Mouse (Mus musculus) midbrain, postnatal 0 days (tissue): ENCODE results near the gene Ralgapb. TPM values are rescaled to one million over a fixed set of nuclear protein-coding genes. Genes with fewer than 3 reads are reported as not detected.

Source experiments
- ATAC-seq: fragments of 200-750 bp; cut with Nextera tagmentation; 2 replicates; pipeline ENCODE4 v1.8.0; 2017; ENCODE audit warnings: moderate number of reproducible peaks, mild to moderate bottlenecking, moderate TSS enrichment, moderate library complexity; ENCODE audit not compliant: low FRiP score
- DNase-seq: peaks from one replicate; pipeline ENCODE4 v3.0.0-alpha.2; 2015; ENCODE audit warnings: low spot score
- H3K27ac ChIP-seq: fragments of 300-500 bp; sonication (generic); 2 replicates; pipeline ENCODE4 v1.5.1; 2014; ENCODE audit warnings: low read depth, mild to moderate bottlenecking, low read length, mixed read lengths
- H3K27me3 ChIP-seq: fragments of 300-500 bp; sonication (generic); 2 replicates; pipeline ENCODE4 v1.6.1; 2014; ENCODE audit warnings: low read length, control low read depth, mixed read lengths; ENCODE audit not compliant: insufficient read depth
- H3K36me3 ChIP-seq: fragments of 300-500 bp; sonication (generic); 2 replicates; pipeline ENCODE4 v1.6.1; 2014; ENCODE audit warnings: low read length, control low read depth, mixed read lengths; ENCODE audit not compliant: insufficient read depth
- H3K4me1 ChIP-seq: fragments of 300-500 bp; sonication (generic); 2 replicates; pipeline ENCODE4 v1.6.1; 2014; ENCODE audit warnings: mild to moderate bottlenecking, control low read depth, antibody characterized with exemption, low read length, mixed read lengths; ENCODE audit not compliant: insufficient read depth
- H3K4me2 ChIP-seq: fragments of 300-500 bp; sonication (generic); 2 replicates; pipeline ENCODE4 v1.6.1; 2014; ENCODE audit warnings: low read depth, mild to moderate bottlenecking, low read length, mixed read lengths; ENCODE audit not compliant: poor library complexity, severe bottlenecking
- H3K4me3 ChIP-seq: fragments of 300-500 bp; sonication (generic); 2 replicates; pipeline ENCODE4 v1.5.1; 2014; ENCODE audit warnings: low read depth, mild to moderate bottlenecking, low read length, moderate library complexity
- H3K9ac ChIP-seq: fragments of 300-500 bp; sonication (generic); replicated peaks from 2 replicates; pipeline ENCODE4 v1.6.1; 2014; ENCODE audit warnings: mild to moderate bottlenecking, low read length, moderate library complexity, mixed read lengths; ENCODE audit not compliant: poor library complexity, severe bottlenecking
- H3K9me3 ChIP-seq: fragments of 300-500 bp; sonication (generic); 2 replicates; pipeline ENCODE4 v1.6.1; 2016; ENCODE audit warnings: low read length, control low read depth
- CTCF ChIP-seq: IDR thresholded peaks from 2 replicates; pipeline ENCODE4 v1.5.1; 2016; ENCODE audit warnings: antibody characterized with exemption, mild to moderate bottlenecking
- WGBS: fragments of 180-500 bp; shearing (Covaris S2); extraction: QIAGEN DNeasy Blood & Tissue Kit; methylation state at CpG from one replicate; pipeline ENCODE4 v1.1.7; 2014; 5-methylcytosine and 5-hydroxymethylcytosine counted together
- polyA plus RNA-seq: library from polyadenylated mRNA; unstranded; fragments of >200 nt; fragmentation: Nextera tagmentation; extraction: Ambion mirVana; gene quantifications from 2 replicates; pipeline ENCODE4 v1.2.1, GENCODE M21; 2015
- total RNA-seq: library from RNA; depleted of rRNA; stranded (reverse); fragments of >200 nt; gene quantifications from 2 replicates; pipeline ENCODE4 v1.2.3, GENCODE M21; 2014; rRNA removed

Ralgapb gene
- total RNA-seq (59.0 and 71.7 TPM in 2 replicates), polyA plus RNA-seq (16.0 and 17.7 TPM in 2 replicates)

DNA sequence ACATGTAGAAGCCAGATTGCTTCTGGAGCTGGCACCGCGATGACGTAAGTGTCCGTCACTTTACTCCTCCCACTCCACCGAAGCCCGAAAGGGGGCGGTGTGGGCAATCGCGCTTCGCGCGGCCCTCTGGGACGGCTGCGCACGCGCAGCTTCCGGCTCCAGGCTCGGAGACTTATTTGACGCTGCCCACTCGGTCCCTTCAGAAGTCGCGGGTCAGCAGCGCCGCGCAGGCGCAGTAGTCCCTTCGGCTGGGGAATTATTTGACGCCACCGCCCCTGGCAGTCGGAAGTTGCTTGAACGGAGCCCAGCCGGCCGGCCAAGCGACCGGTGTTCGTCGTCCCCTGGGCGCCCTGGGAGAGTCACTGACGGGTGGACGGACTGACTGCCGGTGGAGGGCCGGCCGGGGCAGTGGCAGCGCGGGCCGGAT is at the start of gene Ralgapb:
Gene Ralgapb, plus strand, starts transcription at position 254 of the 427 bp plus-strand sequence.
- peak within 1 kb of the TSS; percentile 94 for H3K4me3 ChIP-seq
- DNase-seq (peak; percentile 99), ATAC-seq (peak; percentile 90)
- H3K4me2 ChIP-seq = peak within 1 kb of the TSS; percentile 87
- H3K27ac ChIP-seq = peak within 1 kb of the TSS; percentile 88
- WGBS = under 1% methylated on average over 41 of the region's 46 CpGs
- H3K36me3 ChIP-seq = no peaks in the 10 kb centered on the region
- peak within 1 kb of the TSS; percentile 91 for H3K9ac ChIP-seq
- peaks cover 12% of the 10 kb centered on the region; the same call in 1 of the 2 replicates for H3K4me1 ChIP-seq
- peak; percentile 77 for TF ChIP-seq CTCF
- H3K27me3 ChIP-seq = no peaks in the 10 kb centered on the region
- no peaks in the 10 kb centered on the region for H3K9me3 ChIP-seq

DNA sequence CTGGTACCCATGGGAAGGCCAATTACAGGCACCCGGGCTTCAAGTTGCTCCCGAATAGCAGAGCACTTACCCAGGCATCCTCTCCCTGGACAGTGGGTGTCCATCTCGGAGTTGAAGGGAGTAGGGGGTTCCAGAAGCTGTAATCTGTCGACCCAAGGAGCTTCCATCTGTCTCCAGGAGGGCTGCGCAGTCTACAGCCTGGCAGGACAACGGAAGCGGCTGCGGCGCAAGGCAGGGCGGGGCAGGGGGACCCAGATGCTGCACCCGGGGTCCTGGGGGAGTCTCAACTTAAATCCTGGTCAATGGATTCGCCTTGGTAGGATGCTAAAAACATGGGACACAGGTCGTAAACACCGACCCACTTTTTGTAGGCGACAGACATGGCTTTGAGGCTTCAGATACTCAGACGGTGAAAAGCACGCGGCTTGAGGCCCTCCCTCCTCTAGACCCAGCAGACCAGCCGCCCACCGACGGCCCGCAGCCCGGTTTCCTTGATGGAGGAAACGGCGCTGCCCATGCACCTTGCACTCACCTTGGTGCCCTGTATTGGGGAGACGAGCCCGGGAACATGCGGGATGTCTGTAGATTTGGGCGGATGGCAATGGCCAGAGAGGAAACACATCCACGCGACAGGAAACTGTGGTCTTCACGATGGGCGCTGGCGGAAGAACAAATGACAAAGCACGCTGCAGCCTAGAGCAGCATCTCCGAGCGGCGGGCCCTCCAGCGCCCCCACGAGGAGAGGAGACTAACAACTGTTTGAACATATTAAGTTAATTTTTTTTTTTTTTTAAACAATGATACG is 48.6 kb upstream of the Ralgapb start:
- WGBS = under 1% methylated on average over 41 of the region's 41 CpGs
- DNase-seq (peak; percentile 96), ATAC-seq (peak; percentile 89)
- Histone ChIP-seq H3K4me1 (no peaks in the 10 kb centered on the region), H3K27ac (peak overlapping the region; percentile 76), H3K4me2 (peak overlapping the region; percentile 79), H3K9me3 (no peaks in the 10 kb centered on the region), H3K9ac (peak overlapping the region; percentile 86), H3K4me3 (peak overlapping the region; percentile 72), H3K27me3 (no peaks in the 10 kb centered on the region), H3K36me3 (peaks cover 36% of the 10 kb centered on the region)
- TF ChIP-seq CTCF = peak; percentile 87

DNA sequence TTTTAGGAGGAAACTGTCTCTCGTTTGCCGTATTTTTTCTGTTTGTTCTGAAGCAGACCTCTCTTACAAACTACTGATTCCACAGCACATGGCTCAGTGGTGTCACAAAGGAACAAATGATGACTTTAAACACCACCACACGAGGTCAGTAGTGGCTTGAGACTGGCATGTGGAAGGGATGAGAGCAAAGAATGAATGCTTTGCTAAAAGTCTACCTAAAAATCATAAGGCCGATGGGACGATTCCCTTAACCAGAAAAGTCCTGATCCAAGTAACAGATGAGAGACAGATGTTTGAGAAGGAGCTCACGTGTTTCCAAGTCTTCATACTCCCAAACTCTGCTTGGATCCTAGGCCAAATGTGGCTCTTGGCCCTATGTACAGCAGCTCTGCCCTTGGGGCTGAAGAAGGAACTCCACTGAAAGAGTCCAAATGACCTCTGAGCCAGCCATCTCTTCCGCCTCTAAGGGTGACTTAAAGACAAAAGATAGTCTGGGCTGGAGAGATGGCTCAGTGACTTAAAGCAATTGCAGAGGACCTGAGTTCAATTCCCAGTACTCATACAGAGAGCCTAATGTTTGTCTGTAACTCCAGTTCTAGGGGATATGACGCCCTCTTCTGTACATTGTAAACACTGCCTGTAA is 47.8 kb upstream of the Ralgapb start:
- peak overlapping the region; percentile 57 for H3K27ac ChIP-seq
- no peaks in the 10 kb centered on the region for H3K9me3 ChIP-seq
- no peaks in the 10 kb centered on the region for H3K27me3 ChIP-seq
- ATAC-seq = no peak; the same call in 1 of the 2 replicates
- 42% methylated on average over 8 of the region's 8 CpGs for WGBS
- no peak overlapping the region for H3K9ac ChIP-seq
- TF ChIP-seq CTCF = peak; percentile 57
- no peaks in the 10 kb centered on the region for H3K4me1 ChIP-seq
- peaks cover 29% of the 10 kb centered on the region for H3K36me3 ChIP-seq
- peak overlapping the region; percentile 72; the same call in 1 of the 2 replicates for H3K4me3 ChIP-seq
- 0 out of 2 replicates have a peak overlapping the region, but pooled peaks have one; percentile 7 for H3K4me2 ChIP-seq
- DNase-seq = no peak

DNA sequence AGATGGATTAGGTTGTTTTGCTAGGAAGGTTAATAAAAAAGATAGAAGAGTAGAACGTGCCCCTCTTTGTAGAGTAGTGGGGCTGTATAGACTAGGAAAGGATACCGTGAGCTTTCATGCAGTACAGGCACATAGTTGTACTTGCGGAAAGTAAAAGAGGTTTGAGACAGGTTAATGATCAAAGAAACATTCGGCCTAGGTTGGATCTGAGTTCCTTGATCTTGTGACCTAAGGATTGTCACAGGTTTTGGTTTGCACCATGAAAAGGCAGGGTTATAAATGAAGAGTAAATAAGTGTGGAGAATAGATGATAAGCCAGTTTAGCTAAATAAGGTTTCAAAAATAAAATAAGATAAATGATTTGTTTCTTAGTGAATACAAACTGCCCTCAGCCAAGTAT is 45.5 kb upstream of the Ralgapb start:
- Histone ChIP-seq H3K27me3 (no peaks in the 10 kb centered on the region), H3K4me3 (no peak overlapping the region), H3K4me2 (no peak overlapping the region), H3K4me1 (no peaks in the 10 kb centered on the region), H3K27ac (no peak overlapping the region), H3K36me3 (peaks cover 11% of the 10 kb centered on the region), H3K9me3 (no peaks in the 10 kb centered on the region), H3K9ac (no peak overlapping the region)
- DNase-seq (no peak), ATAC-seq (no peak)
- WGBS = 83% methylated on average over 4 of the region's 4 CpGs
- TF ChIP-seq CTCF = no peak

- WGBS = 70% methylated on average over 12 of the region's 12 CpGs
- Histone ChIP-seq H3K9ac (no peak overlapping the region), H3K4me1 (no peaks in the 10 kb centered on the region), H3K27me3 (no peaks in the 10 kb centered on the region), H3K9me3 (no peaks in the 10 kb centered on the region), H3K27ac (no peak overlapping the region), H3K4me2 (no peak overlapping the region), H3K36me3 (no peaks in the 10 kb centered on the region), H3K4me3 (no peak overlapping the region)
- DNase-seq (no peak), ATAC-seq (no peak)
- TF ChIP-seq CTCF = no peak
These were observed 44.4 kb upstream of the Ralgapb start for GRCm38 (mm10) chr2:158365099-158365850.
